Mouse (Mus musculus) left cerebral cortex, adult 2 months (tissue): ENCODE results near the gene Mtmr3. TPM values are rescaled to one million over a fixed set of nuclear protein-coding genes. Genes with fewer than 3 reads are reported as not detected.

ENCODE experiments used
- DNase-seq, 2 experiments: peaks; one replicate each; pipeline ENCODE4 v3.0.0; 2021 to 2022; ENCODE audit warnings: low spot score in 2 of 2, mixed read lengths in 1 of 2; ENCODE audit errors: extremely low spot score in 1 of 2
- H3K27ac ChIP-seq: fragments of 200-600 bp; 2 replicates; pipeline ENCODE4 v1.8.1; 2022
- H3K4me3 ChIP-seq: fragments of 200-600 bp; 2 replicates; pipeline ENCODE4 v1.8.1; 2022
- CTCF ChIP-seq: fragments of 200-600 bp; IDR thresholded peaks from 2 replicates; pipeline ENCODE4 v1.8.1; 2022; ENCODE audit warnings: antibody characterized with exemption, mild to moderate bottlenecking, moderate library complexity
- intact Hi-C: fragments of 180-260 bp; cut with DNase I; formaldehyde crosslinking; loops from one replicate; pipeline ENCODE4 v1.15.1; 2025
- long read RNA-seq, 2 experiments: library from polyadenylated mRNA; stranded (forward); transcript quantifications; one replicate each; pipeline ENCODE4 v2.0.0; 2021; ENCODE audit warnings: borderline mapping rate in 2 of 2
- total RNA-seq, 2 experiments: library from RNA; stranded (reverse); gene quantifications; 2 replicates each; pipeline ENCODE4 v1.2.3; 2021

Gene Mtmr3
- total RNA-seq, result 10 to 100 TPM; 67.3 to 72.7 TPM
- long read RNA-seq, experiment 1, full-length matches to known transcripts, result 53 of 96 reads
- long read RNA-seq, experiment 1, partial matches to known transcripts, result 16 of 96 reads
- long read RNA-seq, experiment 1, other reads (novel, unspliced or antisense), result 27 of 96 reads
- long read RNA-seq, experiment 2, full-length matches to known transcripts, result 32 of 73 reads
- long read RNA-seq, experiment 2, partial matches to known transcripts, result 10 of 73 reads
- long read RNA-seq, experiment 2, other reads (novel, unspliced or antisense), result 31 of 73 reads

DNA sequence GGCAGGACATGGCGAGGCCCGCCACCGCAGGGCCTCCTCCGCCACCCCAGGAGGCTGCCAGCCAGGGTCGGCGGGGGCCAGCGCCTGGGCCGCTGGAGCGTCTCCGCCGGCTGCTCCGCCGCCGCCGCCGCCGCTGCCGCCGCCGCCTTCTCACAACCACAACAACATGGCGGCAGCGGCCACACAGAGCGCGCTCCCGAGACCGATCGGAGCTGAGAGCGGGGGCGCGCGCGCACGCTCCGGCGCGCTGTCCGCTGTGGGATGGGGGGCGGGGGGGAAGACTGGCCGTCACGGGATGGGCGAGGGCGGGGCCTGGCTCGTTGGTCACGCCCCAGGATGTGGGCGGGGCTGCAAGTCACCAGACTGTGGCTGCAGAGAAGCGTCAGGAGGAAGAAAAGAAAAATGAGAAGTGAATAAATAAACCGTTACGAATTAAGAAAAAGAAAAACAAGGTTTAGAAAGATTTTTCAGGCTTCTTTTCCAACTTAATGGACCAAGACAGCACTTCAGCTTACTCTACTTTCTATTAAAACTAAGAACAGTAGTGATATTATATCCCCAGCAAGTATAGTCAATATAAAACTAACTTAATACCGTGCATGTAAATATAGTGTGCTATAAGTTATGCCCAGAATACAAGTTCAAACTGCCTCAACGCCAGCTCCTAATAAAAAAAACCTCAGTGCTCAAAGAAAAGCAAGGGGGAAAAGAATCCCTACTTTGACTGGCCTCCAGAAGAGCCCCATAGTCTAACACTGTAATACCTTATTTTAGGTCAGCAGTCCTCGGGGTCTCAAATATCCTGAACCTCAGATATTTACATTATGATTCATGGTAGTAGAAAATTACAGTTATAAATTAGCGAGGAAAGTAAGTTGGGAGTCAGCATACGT, at the start of gene Mtmr3:
Mtmr3 (minus strand) TSS at position 256 of the 893 bp plus-strand sequence.
- Histone ChIP-seq H3K27ac (peak within 1 kb of the TSS; percentile 95), H3K4me3 (peak within 1 kb of the TSS; percentile 84)
- intact Hi-C loops, result loop anchor here (2.0 to 5.0 kb wide), 3 partner anchors 42 to 252 kb away; partner anchors contain the start of genes Ascc2, Nf2, Uqcr10 and Zmat5
- DNase-seq, result peak; percentile 92 to 93
- TF ChIP-seq CTCF, result no peak

DNA sequence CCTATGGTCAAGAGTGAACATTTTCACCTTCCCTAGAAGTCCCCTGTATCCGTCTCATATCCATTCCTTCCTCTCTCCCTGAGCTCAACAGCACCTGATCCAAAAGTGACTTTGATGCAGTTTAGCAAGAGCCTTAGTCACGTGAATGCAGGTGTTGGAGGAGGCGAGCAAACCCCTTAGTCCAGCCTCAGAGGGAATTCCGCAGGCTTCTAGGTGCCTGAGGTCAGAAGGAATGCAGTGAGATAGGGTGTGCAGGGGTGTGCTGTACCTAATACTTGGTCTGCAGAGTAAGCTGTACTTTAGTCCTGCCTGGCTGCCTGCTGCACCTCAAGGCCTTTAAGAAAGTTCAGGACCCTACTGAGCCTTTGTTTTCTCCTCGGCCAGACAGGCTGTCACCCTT, 49.1 kb upstream of the Mtmr3 start:
- no peak for DNase-seq
- H3K27ac ChIP-seq, result no peak overlapping the region
- no peak overlapping the region for H3K4me3 ChIP-seq
- intact Hi-C loops, result no loop called here
- no peak for TF ChIP-seq CTCF

DNA sequence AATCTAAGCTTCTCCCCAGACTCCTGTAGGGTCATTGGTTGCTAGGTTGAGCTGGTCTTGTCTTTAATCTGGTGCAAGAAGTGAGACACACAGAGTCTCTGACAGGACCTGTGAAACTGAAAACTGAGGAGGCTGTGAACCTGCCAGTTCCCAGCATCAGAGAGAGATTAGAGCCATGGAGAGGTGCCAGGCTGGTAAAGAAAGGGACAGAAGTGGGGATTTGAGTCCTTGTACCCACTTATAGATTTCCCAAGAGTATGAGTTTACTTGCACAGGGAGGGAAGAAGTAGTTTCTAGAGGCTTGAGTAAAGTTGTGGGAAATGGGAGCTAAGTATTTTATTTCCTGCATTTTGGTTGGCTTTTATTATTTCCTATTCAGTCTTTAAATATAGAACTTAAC, 46.5 kb upstream of the Mtmr3 start:
- no peak overlapping the region for H3K4me3 ChIP-seq
- no peak overlapping the region for H3K27ac ChIP-seq
- intact Hi-C loops, result no loop called here
- TF ChIP-seq CTCF, result no peak
- DNase-seq, result no peak

DNA sequence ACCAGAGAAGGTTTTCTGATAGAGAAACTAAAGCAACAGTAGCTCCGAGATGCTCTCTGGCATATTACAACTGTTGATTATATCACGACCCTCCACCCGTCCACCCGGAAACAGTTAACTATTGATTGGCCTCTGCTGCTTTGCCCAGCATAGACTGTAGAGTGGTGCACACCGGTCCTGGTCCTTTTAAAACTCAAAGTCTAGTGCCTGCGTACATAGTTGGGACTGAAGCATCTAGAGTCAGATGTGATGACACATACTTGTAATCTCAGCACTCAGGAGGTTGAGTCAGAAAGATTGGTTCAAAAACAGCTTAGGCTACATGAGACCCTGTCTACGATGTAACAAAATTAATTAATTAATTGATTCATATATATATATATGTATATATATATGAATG, 43.6 kb upstream of the Mtmr3 start:
- no peak for DNase-seq
- peak overlapping the region; percentile 67 for H3K4me3 ChIP-seq
- intact Hi-C loops, result no loop called here
- no peak for TF ChIP-seq CTCF
- peak overlapping the region; percentile 82 for H3K27ac ChIP-seq

DNA sequence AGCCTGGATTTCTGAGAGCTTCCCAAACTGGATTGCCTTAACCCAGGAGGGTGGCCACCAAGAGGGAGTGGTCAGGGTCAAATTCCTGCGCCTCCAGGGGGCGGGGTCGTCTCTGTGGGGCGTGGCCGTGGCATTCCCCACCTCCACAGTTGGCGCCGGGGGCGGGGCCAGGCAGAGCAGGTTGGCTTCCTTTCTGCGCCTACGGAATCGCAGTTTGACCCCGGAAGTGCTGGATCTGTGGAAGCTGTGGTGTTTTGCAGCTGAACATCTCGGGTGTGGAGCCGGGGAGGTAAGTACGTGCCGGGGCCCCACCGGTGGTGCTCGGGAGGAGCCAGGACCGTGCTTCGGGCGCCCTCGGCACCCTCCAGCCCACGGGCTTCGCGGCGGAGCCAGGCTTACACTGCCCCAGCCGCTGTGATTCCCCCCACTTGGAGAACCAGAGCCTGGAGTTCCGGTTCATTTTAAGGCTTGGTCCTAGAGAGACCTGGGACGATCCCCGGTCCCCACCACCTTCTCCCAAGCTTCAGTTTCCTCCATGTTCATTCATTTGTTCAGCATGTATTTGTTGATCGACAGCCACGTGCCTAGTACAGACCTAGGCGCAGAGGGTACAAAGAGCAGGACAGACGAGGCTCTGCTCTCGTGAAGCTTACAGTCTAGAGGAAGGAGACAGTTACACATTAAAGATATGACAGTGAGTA, 43.0 kb upstream of the Mtmr3 start, which contains the start of gene Ascc2:
Ascc2 (plus strand) TSS at position 214 of the 701 bp plus-strand sequence.
- peak; percentile 87 to 89 for DNase-seq
- peak; percentile 7 for TF ChIP-seq CTCF
- intact Hi-C loops, result loop anchor here (2.0 kb wide), 1 partner anchor 43 kb away; the partner anchor contains the start of gene Mtmr3
- peak within 1 kb of the TSS; percentile 82 for H3K27ac ChIP-seq
- peak within 1 kb of the TSS; percentile 67 for H3K4me3 ChIP-seq

DNA sequence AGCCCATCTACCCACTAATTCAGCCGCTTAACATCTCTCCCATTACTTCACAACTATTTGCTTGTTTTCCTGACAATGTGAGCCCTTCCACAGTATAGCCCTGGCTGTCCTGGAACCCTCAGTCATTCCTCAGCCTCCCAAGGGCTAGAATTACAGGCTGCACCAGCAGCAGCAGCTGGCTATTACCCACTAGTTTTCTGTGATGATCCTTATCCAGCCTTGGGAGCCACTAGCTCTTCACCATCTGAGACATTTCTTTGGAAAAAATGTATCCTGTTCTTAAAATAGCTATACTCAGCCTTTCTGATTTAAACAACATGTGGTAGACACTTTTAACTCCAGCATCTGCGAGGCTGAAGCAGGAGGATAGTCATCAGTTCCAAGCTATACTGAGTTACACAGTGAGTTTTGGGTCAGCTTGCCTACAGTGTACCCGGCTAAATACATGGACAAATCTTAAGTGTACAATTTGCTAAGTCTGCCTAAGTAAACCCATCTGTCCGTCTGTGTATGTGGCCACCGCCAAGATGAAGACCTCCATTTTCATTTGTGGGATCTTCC, 42.2 kb upstream of the Mtmr3 start:
- peak overlapping the region; percentile 45 for H3K27ac ChIP-seq
- intact Hi-C loops, result loop anchor here (2.0 kb wide), 1 partner anchor 42 kb away; the partner anchor contains the start of gene Mtmr3
- no peak for TF ChIP-seq CTCF
- H3K4me3 ChIP-seq, result peak overlapping the region; percentile 67
- DNase-seq, result no peak

DNA sequence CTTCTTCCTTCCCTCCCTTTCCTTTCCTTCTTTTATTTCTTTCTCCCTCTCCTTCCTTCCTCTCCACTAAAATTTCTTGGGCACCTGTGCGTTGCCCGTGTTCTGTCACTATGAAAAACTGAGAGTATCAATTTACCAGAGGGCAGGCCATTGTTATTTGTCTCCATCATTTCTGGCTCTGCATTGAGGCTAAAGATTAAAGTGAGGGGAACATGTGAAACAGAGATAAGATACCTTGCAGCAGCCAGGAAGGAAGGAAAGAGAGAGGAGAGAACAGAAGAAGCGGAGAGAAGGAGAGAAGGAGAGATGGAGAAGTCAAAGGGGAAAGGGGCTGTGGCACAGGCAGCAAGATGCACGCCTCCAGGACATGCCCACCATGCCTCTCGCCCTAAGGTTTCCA, 39.7 kb upstream of the Mtmr3 start:
- Histone ChIP-seq H3K4me3 (no peak overlapping the region), H3K27ac (no peak overlapping the region)
- intact Hi-C loops, result no loop called here
- TF ChIP-seq CTCF, result no peak
- no peak for DNase-seq

DNA sequence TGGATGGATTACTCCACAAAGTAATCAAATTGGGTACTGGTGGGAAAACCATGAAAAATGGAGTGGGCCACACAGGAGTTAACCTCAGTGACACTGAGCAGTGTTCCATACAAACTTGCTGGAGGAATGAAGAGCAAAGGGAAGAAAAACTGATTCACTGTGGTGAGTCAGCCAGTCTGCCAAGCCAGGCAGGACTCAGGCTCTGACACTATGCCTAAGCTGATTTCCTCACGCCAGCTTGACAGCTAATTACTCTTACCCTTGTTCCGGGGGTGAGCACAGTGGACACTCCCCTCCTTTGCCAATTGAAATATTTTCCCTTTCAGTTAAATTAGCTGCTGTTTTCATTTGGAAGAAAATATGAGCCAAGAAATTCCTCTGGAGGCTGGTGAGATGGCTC, 38.8 kb upstream of the Mtmr3 start:
- H3K27ac ChIP-seq, result no peak overlapping the region
- no peak for DNase-seq
- H3K4me3 ChIP-seq, result no peak overlapping the region
- no peak for TF ChIP-seq CTCF
- intact Hi-C loops, result no loop called here

DNA sequence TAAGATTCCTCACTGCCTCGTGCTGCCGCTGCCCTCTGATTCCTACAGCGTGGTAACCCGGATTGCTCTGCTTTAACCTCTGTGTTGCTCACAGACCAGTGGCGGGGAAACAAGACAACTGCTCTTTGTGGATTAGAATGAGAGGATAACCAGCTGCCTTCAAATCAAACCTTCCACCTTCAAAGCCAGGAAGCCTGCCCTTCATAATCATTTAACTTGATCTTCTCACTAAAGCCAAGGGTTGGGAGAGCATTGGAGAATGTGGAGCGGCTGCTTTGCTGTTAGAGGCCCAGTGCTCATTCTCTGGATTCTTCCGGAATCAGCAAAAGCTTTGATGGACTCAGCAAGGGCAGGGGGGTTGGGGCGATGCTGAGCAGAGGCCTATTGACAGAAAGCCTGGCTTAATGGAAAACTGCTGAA, 35.2 kb upstream of the Mtmr3 start:
- no peak overlapping the region for H3K4me3 ChIP-seq
- H3K27ac ChIP-seq, result no peak overlapping the region
- TF ChIP-seq CTCF, result no peak
- DNase-seq, result no peak
- intact Hi-C loops, result no loop called here

DNA sequence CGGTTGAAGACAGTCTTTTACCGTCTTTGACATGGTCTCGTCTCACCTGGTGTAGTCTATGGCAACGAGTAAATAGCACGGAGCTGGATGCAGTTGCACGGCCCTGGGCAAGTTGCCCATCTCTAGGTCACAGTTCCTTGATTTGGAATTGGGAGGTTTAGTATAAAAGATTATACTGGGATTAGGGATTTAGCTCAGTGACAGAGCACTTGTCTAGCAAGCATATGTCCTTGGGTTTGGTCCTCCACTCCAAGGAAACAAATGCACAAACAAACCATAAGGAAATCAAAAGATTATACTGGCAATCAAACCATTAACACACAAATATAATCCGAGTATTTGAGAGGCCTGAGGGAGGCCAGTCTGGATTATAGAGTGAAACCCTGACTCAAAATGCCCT, 33.0 kb upstream of the Mtmr3 start:
- intact Hi-C loops, result no loop called here
- DNase-seq, result no peak
- Histone ChIP-seq H3K4me3 (no peak overlapping the region), H3K27ac (no peak overlapping the region)
- no peak for TF ChIP-seq CTCF

DNA sequence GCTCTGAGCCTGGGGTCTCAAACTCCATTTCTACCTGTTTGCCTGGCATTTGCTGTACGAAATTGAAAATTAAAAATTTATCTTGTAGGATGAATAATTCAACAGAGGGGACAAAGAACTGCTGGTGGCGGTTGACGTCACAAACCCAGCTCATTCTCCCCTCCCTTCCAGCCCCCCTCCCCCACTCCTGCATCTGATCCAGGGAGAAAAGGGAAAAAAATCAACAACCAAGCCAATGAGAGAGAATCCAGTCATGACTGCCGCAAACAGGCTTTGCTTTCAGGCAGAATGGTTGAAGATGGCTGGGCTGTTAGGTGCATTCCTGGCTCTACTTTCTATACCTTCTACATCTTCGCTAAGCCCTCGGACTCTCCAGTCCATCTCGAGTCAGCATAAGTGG, 31.3 kb upstream of the Mtmr3 start:
- DNase-seq, result no peak
- Histone ChIP-seq H3K27ac (no peak overlapping the region), H3K4me3 (no peak overlapping the region)
- TF ChIP-seq CTCF, result no peak
- intact Hi-C loops, result no loop called here
